Mouse (Mus musculus) neural tube, embryonic 10.5 days (tissue): Measurements from ENCODE around the gene Fancd2os.

ENCODE experiments used
- DNase-seq: peaks from one replicate; pipeline ENCODE4 v3.0.0-alpha.2; 2017; ENCODE audit warnings: low spot score; ENCODE audit errors: extremely low spot score

Fancd2os gene

DNA sequence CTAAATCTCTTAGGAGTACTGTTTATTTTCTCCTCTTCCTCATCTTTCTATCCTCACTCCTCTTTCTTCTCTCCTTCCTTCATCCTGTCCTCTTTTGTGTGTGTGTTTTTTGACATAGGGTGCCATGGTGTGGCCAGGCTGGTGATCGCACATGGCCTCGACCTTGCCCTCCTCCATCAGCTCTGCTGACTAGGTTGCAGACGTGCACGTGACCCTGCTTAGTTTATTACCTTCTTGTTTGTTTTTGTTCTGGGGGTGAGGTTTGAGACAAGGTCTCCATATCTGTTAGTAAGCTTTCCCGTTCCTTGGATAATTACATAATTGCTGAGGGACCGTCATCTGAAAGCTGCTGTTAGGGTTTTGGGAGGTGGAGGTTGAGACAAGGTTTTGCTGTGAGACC is 8.4 kb upstream of the Fancd2os start:
- no peak for DNase-seq

- DNase-seq, result no peak
These were observed 4.7 kb upstream of the Fancd2os start for GRCm38 (mm10) chr6:113605224-113605545.

- DNase-seq, result peak; percentile 88
These were observed 4.1 kb upstream of the Fancd2os start, which contains the start of gene Brk1 for GRCm38 (mm10) chr6:113604432-113605223. Gene Brk1, plus strand, starts transcription at chr6:113604772.

DNA sequence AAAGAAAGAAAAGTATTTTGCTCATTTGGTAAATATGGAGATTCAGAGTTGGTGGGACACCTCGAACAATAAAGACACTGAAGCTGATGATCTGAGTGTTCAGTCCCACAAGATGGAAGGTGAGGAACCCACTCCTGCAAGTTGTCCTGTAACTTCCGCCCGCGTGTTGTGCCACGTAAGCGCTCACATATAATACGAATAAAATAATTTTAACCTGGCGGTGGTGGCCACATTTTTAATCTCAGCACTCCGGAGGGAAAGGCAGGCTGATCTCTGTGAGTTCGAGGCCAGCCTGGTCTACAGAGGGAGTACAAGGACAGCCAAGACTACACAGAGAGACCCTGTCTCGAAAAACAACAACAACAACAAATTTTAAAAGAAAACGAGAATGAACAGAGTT is 3.5 kb upstream of the Fancd2os start:
- DNase-seq, result no peak

GRCm38 (mm10) chr6:113602821-113603220 is 2.3 kb upstream of the Fancd2os start:
- DNase-seq, result no peak

- no peak for DNase-seq
These were observed 682 bp downstream of the Fancd2os start for GRCm38 (mm10) chr6:113599833-113600232.

GRCm38 (mm10) chr6:113597945-113598344 is 2.6 kb downstream of the Fancd2os start:
- DNase-seq, result no peak

- DNase-seq, result no peak
These were observed 7.9 kb downstream of the Fancd2os start for GRCm38 (mm10) chr6:113592637-113593036.

DNA sequence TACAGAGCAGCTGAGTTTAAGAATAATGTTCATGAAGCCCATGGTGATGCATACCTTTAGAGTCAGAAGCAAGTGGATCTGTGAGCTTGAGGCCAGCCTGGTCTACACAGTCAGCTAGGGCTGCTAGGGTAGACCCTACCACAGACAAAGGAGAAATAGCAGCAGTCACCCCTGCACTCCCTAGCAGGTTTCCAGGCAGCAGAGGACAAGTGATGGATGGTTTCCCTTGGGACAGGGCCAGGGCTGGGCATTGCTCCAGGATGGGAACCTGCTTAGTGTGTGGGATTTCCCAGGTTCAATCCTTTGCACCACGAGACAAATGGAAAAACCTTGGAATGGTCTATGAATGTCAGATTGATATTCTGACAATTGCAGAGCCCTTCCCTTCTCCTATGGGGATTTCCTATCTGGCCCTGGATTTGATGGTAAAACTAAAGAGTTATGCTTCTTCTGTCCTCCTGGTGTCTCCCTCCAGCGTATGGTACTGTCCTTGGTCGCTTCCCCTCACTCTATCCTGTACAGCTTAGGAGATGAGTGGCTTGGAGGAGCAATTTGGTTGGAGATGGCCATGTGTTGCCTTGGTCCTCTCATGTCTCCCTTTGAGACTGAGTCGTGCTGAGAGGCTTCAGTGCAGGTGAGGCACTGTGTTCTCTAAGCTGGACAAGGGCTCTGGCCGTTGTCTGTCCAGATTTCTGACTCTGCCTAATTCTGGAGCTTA is 13.9 kb downstream of the Fancd2os start:
- DNase-seq, result no peak

GRCm38 (mm10) chr6:113585065-113585464 is 15.4 kb downstream of the Fancd2os start:
- DNase-seq, result no peak

- no peak for DNase-seq
These were observed 17.5 kb downstream of the Fancd2os start for GRCm38 (mm10) chr6:113583023-113583422.

DNA sequence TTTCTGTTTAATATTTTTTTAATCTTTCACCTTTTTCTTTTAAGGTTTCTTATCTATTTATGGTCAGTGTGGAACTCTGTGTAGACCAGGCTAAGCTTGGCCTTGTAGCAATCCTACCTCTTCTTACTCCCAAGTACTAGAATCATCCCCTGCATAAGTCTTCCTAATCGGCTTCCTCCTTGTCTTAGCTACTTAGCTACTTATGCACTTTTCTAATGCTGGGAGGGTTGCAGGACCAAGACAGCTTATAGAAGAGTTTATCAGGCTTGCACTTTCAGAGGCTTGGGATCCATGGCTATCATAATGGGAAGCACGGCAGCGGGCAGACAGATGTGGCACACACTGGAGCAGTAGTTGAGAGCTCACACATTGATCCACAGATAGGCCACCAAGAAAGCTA is 21.2 kb downstream of the Fancd2os start:
- no peak for DNase-seq

GRCm38 (mm10) chr6:113576044-113576443 is 24.5 kb downstream of the Fancd2os start:
- no peak for DNase-seq

- no peak for DNase-seq
These were observed 36.0 kb downstream of the Fancd2os start for GRCm38 (mm10) chr6:113564557-113564956.

- no peak for DNase-seq
These were observed 40.8 kb downstream of the Fancd2os start for GRCm38 (mm10) chr6:113559736-113560135.
